Mouse (Mus musculus) heart, embryonic 12.5 days (tissue): ENCODE data around the gene Zbtb34. TPM values are rescaled to one million over a fixed set of nuclear protein-coding genes. Genes with fewer than 3 reads are reported as not detected.
A peak's percentile ranks its signal among the peaks of the same experiment; 100 is the strongest.

ENCODE experiments used
- ATAC-seq: fragments of 200-750 bp; cut with Nextera tagmentation; 2 replicates; pipeline ENCODE4 v1.8.0; 2017; ENCODE audit warnings: moderate TSS enrichment, moderate library complexity; ENCODE audit not compliant: insufficient number of reproducible peaks, low FRiP score
- H3K27ac ChIP-seq: fragments of 300-500 bp; sonication (generic); 2 replicates; pipeline ENCODE4 v1.5.1; 2016; ENCODE audit warnings: mild to moderate bottlenecking, moderate library complexity; ENCODE audit not compliant: poor library complexity, severe bottlenecking
- H3K27me3 ChIP-seq: fragments of 300-500 bp; sonication (generic); replicated peaks from 2 replicates; pipeline ENCODE4 v1.6.1; 2016; ENCODE audit warnings: mild to moderate bottlenecking, moderate library complexity
- H3K36me3 ChIP-seq: fragments of 300-500 bp; sonication (generic); 2 replicates; pipeline ENCODE4 v1.6.1; 2016; ENCODE audit warnings: mild to moderate bottlenecking, moderate library complexity
- H3K4me1 ChIP-seq: fragments of 300-500 bp; sonication (generic); replicated peaks from 2 replicates; pipeline ENCODE4 v1.6.1; 2016; ENCODE audit warnings: mild to moderate bottlenecking
- H3K4me2 ChIP-seq: fragments of 300-500 bp; sonication (generic); 2 replicates; pipeline ENCODE4 v1.6.1; 2016; ENCODE audit warnings: mild to moderate bottlenecking, moderate library complexity
- H3K4me3 ChIP-seq: fragments of 300-500 bp; sonication (generic); 2 replicates; pipeline ENCODE4 v1.5.1; 2016; ENCODE audit warnings: mild to moderate bottlenecking
- H3K9ac ChIP-seq: fragments of 300-500 bp; sonication (generic); 2 replicates; pipeline ENCODE4 v1.6.1; 2016; ENCODE audit warnings: mild to moderate bottlenecking, moderate library complexity
- H3K9me3 ChIP-seq: fragments of 300-500 bp; sonication (generic); replicated peaks from 2 replicates; pipeline ENCODE4 v1.6.1; 2016; ENCODE audit warnings: mild to moderate bottlenecking, moderate library complexity
- WGBS: fragments of 180-500 bp; shearing (Covaris S2); methylation state at CpG from one replicate; pipeline ENCODE4 v1.1.7; 2016; 5-methylcytosine and 5-hydroxymethylcytosine counted together
- polyA plus RNA-seq: library from polyadenylated mRNA; unstranded; fragments of >200 nt; fragmentation: Nextera tagmentation; extraction: Ambion mirVana; gene quantifications from 2 replicates; pipeline ENCODE4 v1.2.1, GENCODE M21; 2016

Zbtb34 gene
- polyA plus RNA-seq, 1 experiment from 2014 or later, result 6.9 TPM

- no peak for ATAC-seq
- H3K9me3 ChIP-seq, result no peaks in the 10 kb centered on the region
- peaks cover 76% of the 10 kb centered on the region for H3K36me3 ChIP-seq
These were observed 25.6 kb upstream of the Zbtb34 start for GRCm38 (mm10) chr2:33456696-33457095.

GRCm38 (mm10) chr2:33456242-33456641 is 25.1 kb upstream of the Zbtb34 start:
- Histone ChIP-seq H3K27me3 (no peaks in the 10 kb centered on the region), H3K27ac (no peak overlapping the region), H3K4me3 (no peak overlapping the region), H3K4me2 (no peak overlapping the region), H3K9ac (no peak overlapping the region), H3K4me1 (peaks cover 21% of the 10 kb centered on the region), H3K9me3 (no peaks in the 10 kb centered on the region), H3K36me3 (peaks cover 77% of the 10 kb centered on the region)
- WGBS, result 93% methylated on average over 5 of the region's 5 CpGs
- no peak for ATAC-seq

More at GRCm38 (mm10) chr2:33456696-33457095, 25.6 kb upstream of the Zbtb34 start:
- H3K4me3 ChIP-seq, result no peak overlapping the region
- WGBS, result 82% methylated on average over 3 of the region's 3 CpGs
- H3K27ac ChIP-seq, result no peak overlapping the region
- no peak overlapping the region for H3K4me2 ChIP-seq
- H3K4me1 ChIP-seq, result peaks cover 16% of the 10 kb centered on the region
- H3K9ac ChIP-seq, result no peak overlapping the region
- no peaks in the 10 kb centered on the region for H3K27me3 ChIP-seq

GRCm38 (mm10) chr2:33455350-33455749 is 24.2 kb upstream of the Zbtb34 start:
- Histone ChIP-seq H3K27me3 (no peaks in the 10 kb centered on the region), H3K9me3 (no peaks in the 10 kb centered on the region), H3K36me3 (peaks cover 77% of the 10 kb centered on the region), H3K4me2 (no peak overlapping the region), H3K9ac (no peak overlapping the region), H3K4me1 (peaks cover 23% of the 10 kb centered on the region), H3K27ac (no peak overlapping the region), H3K4me3 (no peak overlapping the region)
- WGBS, result 79% methylated on average over 3 of the region's 3 CpGs
- ATAC-seq, result no peak

- 90% methylated on average over 8 of the region's 8 CpGs for WGBS
- Histone ChIP-seq H3K27me3 (no peaks in the 10 kb centered on the region), H3K4me3 (no peak overlapping the region), H3K4me1 (peaks cover 20% of the 10 kb centered on the region), H3K4me2 (no peak overlapping the region), H3K9me3 (no peaks in the 10 kb centered on the region), H3K36me3 (peaks cover 75% of the 10 kb centered on the region), H3K27ac (no peak overlapping the region), H3K9ac (no peak overlapping the region)
- no peak for ATAC-seq
These were observed 23.7 kb upstream of the Zbtb34 start for GRCm38 (mm10) chr2:33454816-33455215.

DNA sequence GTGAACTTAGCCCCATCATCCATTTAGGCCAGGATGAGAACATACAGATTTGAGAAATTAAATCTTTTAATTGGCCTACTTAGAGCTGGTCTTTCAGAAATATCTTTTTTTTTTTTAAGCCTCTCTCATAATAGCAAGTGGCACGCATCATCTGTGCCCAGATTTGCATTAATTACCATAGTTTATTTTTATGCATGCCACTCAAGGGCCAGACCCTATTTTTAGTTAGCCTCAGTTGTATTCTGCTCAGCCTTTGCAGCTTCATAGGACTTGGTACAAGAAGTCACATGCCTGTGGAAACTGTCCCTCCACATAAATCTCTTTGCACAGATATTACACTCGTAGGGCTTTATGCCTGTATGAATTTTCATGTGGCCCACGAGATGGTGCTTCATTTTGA is 22.4 kb upstream of the Zbtb34 start:
- H3K36me3 ChIP-seq, result peaks cover 78% of the 10 kb centered on the region
- H3K4me1 ChIP-seq, result peaks cover 18% of the 10 kb centered on the region
- ATAC-seq, result no peak

DNA sequence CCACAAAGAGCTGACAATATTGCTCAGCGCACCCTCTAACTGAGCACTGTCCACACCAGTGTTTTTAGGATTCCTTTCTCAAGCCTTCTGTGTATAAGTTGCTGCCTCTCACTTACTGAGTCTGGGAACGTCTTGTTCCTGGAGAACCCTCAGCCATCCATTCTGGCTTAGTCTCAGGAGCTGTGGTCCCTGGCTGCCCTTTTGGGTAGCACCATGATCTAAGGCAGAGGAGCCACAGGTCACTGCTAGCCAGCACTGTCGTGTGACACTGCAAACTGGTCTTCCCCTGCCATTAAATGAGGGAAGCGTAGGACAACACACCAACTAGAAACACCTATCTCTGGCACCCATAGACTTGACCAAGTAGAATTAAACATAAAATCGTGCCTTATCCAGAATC is 21.6 kb upstream of the Zbtb34 start:
- H3K4me3 ChIP-seq, result no peak overlapping the region
- H3K9ac ChIP-seq, result 0 out of 2 replicates have a peak overlapping the region, but pooled peaks have one; percentile 41
- H3K4me2 ChIP-seq, result no peak overlapping the region
- 85% methylated on average over 5 of the region's 5 CpGs for WGBS
- H3K27me3 ChIP-seq, result no peaks in the 10 kb centered on the region
- peak overlapping the region; percentile 35; the same call in 1 of the 2 replicates for H3K27ac ChIP-seq
- no peak for ATAC-seq
- H3K4me1 ChIP-seq, result peaks cover 18% of the 10 kb centered on the region
- peaks cover 81% of the 10 kb centered on the region for H3K36me3 ChIP-seq
- H3K9me3 ChIP-seq, result no peaks in the 10 kb centered on the region

More for the DNA sequence above, 22.4 kb upstream of the Zbtb34 start:
- Histone ChIP-seq H3K4me3 (no peak overlapping the region), H3K27ac (no peak overlapping the region), H3K9me3 (no peaks in the 10 kb centered on the region), H3K4me2 (no peak overlapping the region), H3K9ac (no peak overlapping the region), H3K27me3 (no peaks in the 10 kb centered on the region)
- WGBS, result 90% methylated on average over 3 of the region's 3 CpGs

DNA sequence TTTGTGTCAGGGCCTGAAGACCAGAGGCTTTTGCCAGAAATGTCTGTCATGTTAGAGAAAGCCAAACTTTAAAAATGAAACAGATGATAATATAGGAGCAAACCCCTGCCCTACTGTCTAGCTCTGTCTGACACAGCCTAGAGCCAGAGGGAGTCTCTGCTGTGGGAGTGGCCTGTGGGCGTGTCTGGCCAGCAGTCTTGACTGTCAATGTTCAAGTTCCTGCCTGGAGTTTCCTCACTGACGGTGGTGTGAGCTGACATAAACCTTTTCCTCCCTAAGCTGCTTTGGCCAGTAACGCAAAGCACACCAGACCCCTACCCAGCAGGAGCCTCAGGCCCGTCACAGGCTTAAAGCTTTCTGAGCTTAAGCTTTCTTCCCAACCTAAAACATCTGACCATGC is 21.0 kb upstream of the Zbtb34 start:
- peaks cover 18% of the 10 kb centered on the region for H3K4me1 ChIP-seq
- H3K9me3 ChIP-seq, result no peaks in the 10 kb centered on the region
- H3K27ac ChIP-seq, result peak overlapping the region; percentile 35; the same call in 1 of the 2 replicates
- H3K9ac ChIP-seq, result 0 out of 2 replicates have a peak overlapping the region, but pooled peaks have one; percentile 41
- H3K4me3 ChIP-seq, result no peak overlapping the region
- H3K4me2 ChIP-seq, result no peak overlapping the region
- H3K27me3 ChIP-seq, result no peaks in the 10 kb centered on the region
- WGBS, result 19% methylated on average over 4 of the region's 4 CpGs
- peaks cover 84% of the 10 kb centered on the region for H3K36me3 ChIP-seq
- peak; percentile 60; the same call in 1 of the 2 replicates for ATAC-seq

- no peak overlapping the region for H3K27ac ChIP-seq
- no peak overlapping the region for H3K4me2 ChIP-seq
- ATAC-seq, result no peak
- H3K9ac ChIP-seq, result no peak overlapping the region
- no peaks in the 10 kb centered on the region for H3K27me3 ChIP-seq
- 77% methylated on average over 11 of the region's 11 CpGs for WGBS
- no peak overlapping the region for H3K4me3 ChIP-seq
- H3K9me3 ChIP-seq, result no peaks in the 10 kb centered on the region
- H3K36me3 ChIP-seq, result peaks cover 84% of the 10 kb centered on the region
- H3K4me1 ChIP-seq, result peaks cover 18% of the 10 kb centered on the region
These were observed 20.2 kb upstream of the Zbtb34 start for GRCm38 (mm10) chr2:33451038-33451978.

GRCm38 (mm10) chr2:33449119-33449873 is 18.2 kb upstream of the Zbtb34 start:
- no peaks in the 10 kb centered on the region for H3K9me3 ChIP-seq
- H3K9ac ChIP-seq, result no peak overlapping the region
- H3K27ac ChIP-seq, result no peak overlapping the region
- H3K4me3 ChIP-seq, result no peak overlapping the region
- no peak for ATAC-seq
- H3K4me2 ChIP-seq, result no peak overlapping the region
- peaks cover 66% of the 10 kb centered on the region for H3K36me3 ChIP-seq
- H3K27me3 ChIP-seq, result no peaks in the 10 kb centered on the region
- H3K4me1 ChIP-seq, result peaks cover 25% of the 10 kb centered on the region
- WGBS, result 84% methylated on average over 22 of the region's 22 CpGs

DNA sequence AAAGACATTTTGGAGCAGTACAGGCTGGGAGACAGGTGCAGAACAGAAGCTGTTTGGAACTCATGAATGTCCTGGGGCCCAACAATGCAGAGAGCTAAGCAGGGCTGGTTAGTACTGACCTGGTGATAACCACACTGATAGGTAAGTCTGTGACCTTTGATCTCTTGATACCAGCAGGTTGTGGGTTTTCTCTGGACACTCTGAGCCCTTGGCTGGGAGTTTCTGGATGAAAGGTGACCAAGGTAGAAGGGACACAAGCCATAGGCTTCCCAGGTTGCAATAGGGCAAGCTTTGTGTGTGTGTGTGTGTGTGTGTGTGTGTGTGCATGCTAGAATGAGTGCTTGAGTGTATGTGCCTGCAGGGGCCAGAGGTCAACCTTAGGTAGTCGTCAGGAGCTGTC is 15.7 kb upstream of the Zbtb34 start:
- no peak overlapping the region for H3K4me2 ChIP-seq
- WGBS, result 78% methylated on average over 1 of the region's 1 CpGs
- ATAC-seq, result no peak; the same call in 1 of the 2 replicates
- no peak overlapping the region for H3K27ac ChIP-seq
- H3K4me1 ChIP-seq, result peaks cover 26% of the 10 kb centered on the region
- no peaks in the 10 kb centered on the region for H3K9me3 ChIP-seq
- peaks cover 44% of the 10 kb centered on the region for H3K36me3 ChIP-seq
- H3K9ac ChIP-seq, result no peak overlapping the region
- H3K27me3 ChIP-seq, result no peaks in the 10 kb centered on the region
- H3K4me3 ChIP-seq, result no peak overlapping the region

- Histone ChIP-seq H3K4me3 (no peak overlapping the region), H3K4me1 (peaks cover 19% of the 10 kb centered on the region), H3K27ac (no peak overlapping the region), H3K9ac (no peak overlapping the region), H3K36me3 (peaks cover 34% of the 10 kb centered on the region), H3K27me3 (no peaks in the 10 kb centered on the region), H3K4me2 (no peak overlapping the region), H3K9me3 (no peaks in the 10 kb centered on the region)
- ATAC-seq, result no peak
- WGBS, result 94% methylated on average over 5 of the region's 5 CpGs
These were observed 14.6 kb upstream of the Zbtb34 start for GRCm38 (mm10) chr2:33445741-33446140.
